Mouse (Mus musculus) neural tube, embryonic 12.5 days (tissue): Measurements from ENCODE around the gene Ift74. TPM values are rescaled to one million over a fixed set of nuclear protein-coding genes. Genes with fewer than 3 reads are reported as not detected.
A peak's percentile ranks its signal among the peaks of the same experiment; 100 is the strongest.
"Not testable (repeated sequence)": the region's sequence is repeated elsewhere in the genome, so short reads cannot be mapped to it uniquely, and the experiment has no call there.

ENCODE experiments used
- ATAC-seq: fragments of 200-750 bp; cut with Nextera tagmentation; 2 replicates; pipeline ENCODE4 v1.8.0; 2017; ENCODE audit warnings: low read depth, mild to moderate bottlenecking, moderate TSS enrichment, moderate library complexity; ENCODE audit not compliant: low FRiP score
- H3K27ac ChIP-seq: fragments of 300-500 bp; sonication (generic); 2 replicates; pipeline ENCODE4 v1.5.1; 2016
- H3K27me3 ChIP-seq: fragments of 300-500 bp; sonication (generic); replicated peaks from 2 replicates; pipeline ENCODE4 v1.6.1; 2016; ENCODE audit warnings: mild to moderate bottlenecking
- H3K36me3 ChIP-seq: fragments of 300-500 bp; sonication (generic); 2 replicates; pipeline ENCODE4 v1.6.1; 2016; ENCODE audit warnings: mild to moderate bottlenecking
- H3K4me1 ChIP-seq: fragments of 300-500 bp; sonication (generic); 2 replicates; pipeline ENCODE4 v1.6.1; 2016
- H3K4me2 ChIP-seq: fragments of 300-500 bp; sonication (generic); replicated peaks from 2 replicates; pipeline ENCODE4 v1.6.1; 2016; ENCODE audit warnings: mild to moderate bottlenecking
- H3K4me3 ChIP-seq: fragments of 300-500 bp; sonication (generic); 2 replicates; pipeline ENCODE4 v1.5.1; 2016
- H3K9ac ChIP-seq: fragments of 300-500 bp; sonication (generic); 2 replicates; pipeline ENCODE4 v1.6.1; 2016; ENCODE audit warnings: mild to moderate bottlenecking
- H3K9me3 ChIP-seq: fragments of 300-500 bp; sonication (generic); 2 replicates; pipeline ENCODE4 v1.6.1; 2016; ENCODE audit warnings: mild to moderate bottlenecking
- WGBS: fragments of 180-500 bp; shearing (Covaris S2); methylation state at CpG from one replicate; pipeline ENCODE4 v1.1.7; 2016; 5-methylcytosine and 5-hydroxymethylcytosine counted together
- polyA plus RNA-seq: library from polyadenylated mRNA; unstranded; fragments of >200 nt; fragmentation: Nextera tagmentation; extraction: Ambion mirVana; gene quantifications from 2 replicates; pipeline ENCODE4 v1.2.1, GENCODE M21; 2016

Gene Ift74
- polyA plus RNA-seq, 1 experiment from 2014 or later = 47.8 TPM

GRCm38 (mm10) chr4:94643141-94643540 is 28.9 kb downstream of the Ift74 start:
- ATAC-seq = no peak
- WGBS = 96% methylated on average over 2 of the region's 2 CpGs
- Histone ChIP-seq H3K4me2 (no peak overlapping the region), H3K9ac (no peak overlapping the region), H3K9me3 (no peaks in the 10 kb centered on the region), H3K4me1 (no peaks in the 10 kb centered on the region), H3K36me3 (peaks cover 2% of the 10 kb centered on the region; the same call in 1 of the 2 replicates), H3K27ac (no peak overlapping the region), H3K27me3 (no peaks in the 10 kb centered on the region), H3K4me3 (no peak overlapping the region)

- no peak within 1 kb of the TSS for H3K4me2 ChIP-seq
- H3K9me3 ChIP-seq = no peaks in the 10 kb centered on the region
- H3K27ac ChIP-seq = no peak within 1 kb of the TSS
- H3K4me3 ChIP-seq = no peak within 1 kb of the TSS
- H3K9ac ChIP-seq = no peak within 1 kb of the TSS
- H3K27me3 ChIP-seq = no peaks in the 10 kb centered on the region
- peaks cover 8% of the 10 kb centered on the region for H3K36me3 ChIP-seq
- no peak for ATAC-seq
- WGBS = 93% methylated on average over 3 of the region's 3 CpGs
- H3K4me1 ChIP-seq = no peaks in the 10 kb centered on the region
Observed at GRCm38 (mm10) chr4:94649920-94650319, 35.6 kb downstream of the Ift74 start, which contains the start of gene Lrrc19. Gene Lrrc19 (minus strand): TSS chr4:94650144.

GRCm38 (mm10) chr4:94650426-94651175 is 36.3 kb downstream of the Ift74 start:
- H3K9me3 ChIP-seq, H3K4me3 ChIP-seq, H3K4me2 ChIP-seq, H3K9ac ChIP-seq, ATAC-seq, H3K27me3 ChIP-seq, H3K4me1 ChIP-seq, H3K27ac ChIP-seq: not testable (repeated sequence)
- 91% methylated on average over 5 of the region's 5 CpGs for WGBS
- peaks cover 15% of the 10 kb centered on the region for H3K36me3 ChIP-seq

- Histone ChIP-seq H3K4me3 (no peak overlapping the region), H3K27me3 (no peaks in the 10 kb centered on the region), H3K9ac (no peak overlapping the region), H3K4me1 (no peaks in the 10 kb centered on the region), H3K27ac (no peak overlapping the region), H3K9me3 (no peaks in the 10 kb centered on the region), H3K4me2 (no peak overlapping the region), H3K36me3 (no peaks in the 10 kb centered on the region)
- 54% methylated on average over 1 of the region's 1 CpGs for WGBS
- ATAC-seq = 0 out of 2 replicates have a peak, but pooled peaks have one; percentile 61
Observed at GRCm38 (mm10) chr4:94669718-94670117, 55.4 kb downstream of the Ift74 start.

- H3K4me3 ChIP-seq = no peak overlapping the region
- no peak overlapping the region for H3K4me2 ChIP-seq
- H3K9me3 ChIP-seq = no peaks in the 10 kb centered on the region
- H3K36me3 ChIP-seq = 0 out of 2 replicates have a peak, but pooled peaks cover 15% of the 10 kb centered on the region
- no peak for ATAC-seq
- no peaks in the 10 kb centered on the region for H3K4me1 ChIP-seq
- 93% methylated on average over 2 of the region's 2 CpGs for WGBS
- H3K9ac ChIP-seq = no peak overlapping the region
- H3K27me3 ChIP-seq = no peaks in the 10 kb centered on the region
- no peak overlapping the region for H3K27ac ChIP-seq
Observed at GRCm38 (mm10) chr4:94680662-94681061, 66.4 kb downstream of the Ift74 start.

- 89% methylated on average over 2 of the region's 2 CpGs for WGBS
- Histone ChIP-seq H3K4me2 (no peak overlapping the region), H3K27ac (no peak overlapping the region), H3K9ac (no peak overlapping the region), H3K27me3 (no peaks in the 10 kb centered on the region), H3K4me3 (no peak overlapping the region), H3K9me3 (no peaks in the 10 kb centered on the region), H3K4me1 (no peaks in the 10 kb centered on the region), H3K36me3 (peaks cover 18% of the 10 kb centered on the region; the same call in 1 of the 2 replicates)
- no peak for ATAC-seq
Observed at GRCm38 (mm10) chr4:94681181-94681580, 66.9 kb downstream of the Ift74 start.

GRCm38 (mm10) chr4:94682029-94682428 is 67.7 kb downstream of the Ift74 start:
- Histone ChIP-seq H3K4me2 (no peak overlapping the region), H3K27me3 (no peaks in the 10 kb centered on the region), H3K27ac (no peak overlapping the region), H3K9ac (no peak overlapping the region), H3K4me1 (no peaks in the 10 kb centered on the region), H3K9me3 (no peaks in the 10 kb centered on the region), H3K4me3 (no peak overlapping the region), H3K36me3 (peaks cover 22% of the 10 kb centered on the region; the same call in 1 of the 2 replicates)
- 78% methylated on average over 1 of the region's 1 CpGs for WGBS
- ATAC-seq = no peak

GRCm38 (mm10) chr4:94683305-94683704 is 69.0 kb downstream of the Ift74 start:
- ATAC-seq = no peak
- 84% methylated on average over 5 of the region's 5 CpGs for WGBS
- H3K36me3 ChIP-seq = peaks cover 33% of the 10 kb centered on the region

GRCm38 (mm10) chr4:94689804-94690203 is 75.5 kb downstream of the Ift74 start:
- not testable (repeated sequence) for ATAC-seq

More at GRCm38 (mm10) chr4:94683305-94683704, 69.0 kb downstream of the Ift74 start:
- no peak overlapping the region for H3K4me2 ChIP-seq
- H3K4me1 ChIP-seq = no peaks in the 10 kb centered on the region
- no peak overlapping the region for H3K27ac ChIP-seq
- no peaks in the 10 kb centered on the region for H3K27me3 ChIP-seq
- no peak overlapping the region for H3K9ac ChIP-seq
- no peak overlapping the region for H3K4me3 ChIP-seq
- H3K9me3 ChIP-seq = no peaks in the 10 kb centered on the region

GRCm38 (mm10) chr4:94691078-94691477 is 76.8 kb downstream of the Ift74 start:
- H3K4me3 ChIP-seq = no peak overlapping the region
- 92% methylated on average over 4 of the region's 4 CpGs for WGBS
- ATAC-seq = no peak

More at GRCm38 (mm10) chr4:94689804-94690203, 75.5 kb downstream of the Ift74 start:
- H3K4me2 ChIP-seq, H3K27ac ChIP-seq, H3K9me3 ChIP-seq, H3K4me1 ChIP-seq, H3K9ac ChIP-seq, H3K4me3 ChIP-seq, H3K27me3 ChIP-seq: not testable (repeated sequence)
- H3K36me3 ChIP-seq = peaks cover 28% of the 10 kb centered on the region
- WGBS = 86% methylated on average over 2 of the region's 2 CpGs

GRCm38 (mm10) chr4:94692175-94692574 is 77.9 kb downstream of the Ift74 start:
- peaks cover 20% of the 10 kb centered on the region for H3K36me3 ChIP-seq
- no peak for ATAC-seq
- no peak overlapping the region for H3K9ac ChIP-seq
- H3K9me3 ChIP-seq = no peaks in the 10 kb centered on the region
- H3K27ac ChIP-seq = no peak overlapping the region
- no peak overlapping the region for H3K4me3 ChIP-seq
- no peaks in the 10 kb centered on the region for H3K27me3 ChIP-seq
- no peaks in the 10 kb centered on the region for H3K4me1 ChIP-seq
- no peak overlapping the region for H3K4me2 ChIP-seq
- WGBS = 87% methylated on average over 2 of the region's 2 CpGs

More at GRCm38 (mm10) chr4:94691078-94691477, 76.8 kb downstream of the Ift74 start:
- Histone ChIP-seq H3K4me1 (no peaks in the 10 kb centered on the region), H3K4me2 (no peak overlapping the region), H3K36me3 (peaks cover 26% of the 10 kb centered on the region), H3K27ac (no peak overlapping the region), H3K9me3 (no peaks in the 10 kb centered on the region), H3K9ac (no peak overlapping the region), H3K27me3 (no peaks in the 10 kb centered on the region)

- Histone ChIP-seq H3K27ac (no peak overlapping the region), H3K4me1 (no peaks in the 10 kb centered on the region), H3K4me3 (no peak overlapping the region), H3K9ac (no peak overlapping the region), H3K4me2 (no peak overlapping the region), H3K36me3 (0 out of 2 replicates have a peak, but pooled peaks cover 5% of the 10 kb centered on the region), H3K27me3 (no peaks in the 10 kb centered on the region), H3K9me3 (no peaks in the 10 kb centered on the region)
- 91% methylated on average over 3 of the region's 3 CpGs for whole genome bisulfite sequencing
- no peak for ATAC-seq
Observed at GRCm38 (mm10) chr4:94696368-94696767, 82.1 kb downstream of the Ift74 start.

- H3K9ac ChIP-seq = no peak overlapping the region
- H3K27ac ChIP-seq = no peak overlapping the region
- no peak for ATAC-seq
- H3K4me3 ChIP-seq = no peak overlapping the region
- no peaks in the 10 kb centered on the region for H3K4me1 ChIP-seq
- H3K4me2 ChIP-seq = no peak overlapping the region
- 96% methylated on average over 2 of the region's 2 CpGs for WGBS
- H3K27me3 ChIP-seq = no peaks in the 10 kb centered on the region
- no peaks in the 10 kb centered on the region for H3K9me3 ChIP-seq
- H3K36me3 ChIP-seq = no peaks in the 10 kb centered on the region
Observed at GRCm38 (mm10) chr4:94711002-94711401, 96.7 kb downstream of the Ift74 start.
